Mouse (Mus musculus): ENCODE measurements around the gene Cdca3. TPM values are rescaled to one million over a fixed set of nuclear protein-coding genes. Genes with fewer than 3 reads are reported as not detected.
A peak's percentile ranks its signal among the peaks of the same experiment; 100 is the strongest.

Gene Cdca3
- polyA plus RNA-seq, 1 experiment from 2014 or later: 153 TPM

DNA sequence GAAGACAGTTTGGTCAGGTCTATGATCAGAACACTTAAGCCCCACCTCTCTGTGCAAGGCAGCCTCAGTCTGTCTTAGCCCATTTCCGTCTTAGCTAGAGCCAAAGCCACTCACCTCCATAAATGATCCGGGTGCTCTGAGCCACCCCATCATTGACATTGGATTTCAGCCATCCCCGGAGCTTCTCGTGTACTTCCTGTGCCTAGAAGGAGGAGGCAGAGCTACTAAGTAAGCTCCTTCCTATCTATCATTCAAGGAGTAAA is 18.0 kb upstream of the Cdca3 start:
- no peak overlapping the region for H3K9ac ChIP-seq (ENCODE audit: low read depth, low read length)
- H3K9me3 ChIP-seq (replicated peaks; ENCODE audit: control insufficient read depth, low read length): no peaks in the 10 kb centered on the region
- no peak overlapping the region for H3K4me2 ChIP-seq
- ATAC-seq (replicated peaks; ENCODE audit: insufficient number of reproducible peaks, low FRiP score, low TSS enrichment): no peak
- 81% methylated on average over 4 of the region's 4 CpGs for WGBS (ENCODE audit: insufficient replicate concordance)
- no peak overlapping the region for H3K4me3 ChIP-seq (ENCODE audit: low read depth, low read length)
- H3K27ac ChIP-seq (ENCODE audit: low read depth, low read length): no peak overlapping the region
- peaks cover 19% of the 10 kb centered on the region for H3K36me3 ChIP-seq (ENCODE audit: control insufficient read depth, insufficient read depth, low read length)
- H3K27me3 ChIP-seq (ENCODE audit: control insufficient read depth, insufficient read depth, low read length): no peaks in the 10 kb centered on the region
- peaks cover 37% of the 10 kb centered on the region for H3K4me1 ChIP-seq (ENCODE audit: control insufficient read depth, insufficient read depth, low read length)

DNA sequence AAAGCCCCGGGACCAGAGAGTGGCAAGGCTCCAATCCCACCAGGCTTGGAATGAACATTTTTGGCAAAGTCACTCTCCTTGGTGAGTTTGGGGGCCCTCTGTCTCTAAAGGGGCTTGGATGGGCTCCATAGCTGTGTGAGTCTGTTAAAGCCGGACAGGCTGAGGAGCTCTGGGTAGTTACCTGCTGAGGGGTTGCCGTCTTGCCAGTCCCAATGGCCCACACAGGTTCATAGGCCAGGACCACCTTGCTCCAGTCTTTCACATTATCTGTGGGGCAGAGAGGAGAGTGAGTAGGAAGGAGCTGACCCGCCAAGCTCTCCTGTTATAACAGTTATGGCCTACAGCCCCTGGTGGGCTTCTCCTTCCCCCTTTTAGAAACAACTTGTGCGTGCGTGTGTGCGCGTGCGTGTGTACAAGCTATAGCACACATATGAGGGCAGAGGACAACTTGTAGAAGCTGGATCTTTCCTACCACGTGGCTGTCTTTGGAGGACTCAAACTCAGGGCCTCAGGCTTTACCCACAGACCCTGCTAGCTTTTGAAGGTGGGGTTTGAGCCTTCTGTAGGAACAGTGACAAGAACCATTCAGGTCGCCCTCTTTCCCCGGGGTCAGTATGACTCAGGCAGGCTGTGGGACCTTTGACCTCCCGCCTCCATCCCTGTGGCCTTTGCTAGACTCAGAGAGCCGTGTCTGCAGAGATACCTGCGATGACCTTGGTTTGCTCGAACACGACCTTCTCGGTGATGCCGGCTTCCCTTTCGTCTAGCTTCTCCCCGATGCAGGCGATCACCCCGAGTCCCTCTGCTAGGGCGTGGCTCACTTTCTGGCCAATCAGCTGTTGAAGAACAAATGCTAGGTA is 17.4 kb upstream of the Cdca3 start:
- H3K9ac ChIP-seq (ENCODE audit: low read depth, low read length): peak overlapping the region; percentile 98
- no peak for ATAC-seq (replicated peaks; ENCODE audit: insufficient number of reproducible peaks, low FRiP score, low TSS enrichment)
- peak overlapping the region; percentile 90 for H3K4me3 ChIP-seq (ENCODE audit: low read depth, low read length)
- 79% methylated on average over 24 of the region's 24 CpGs for WGBS (ENCODE audit: insufficient replicate concordance)
- H3K4me1 ChIP-seq (ENCODE audit: control insufficient read depth, insufficient read depth, low read length): peaks cover 34% of the 10 kb centered on the region
- peaks cover 25% of the 10 kb centered on the region for H3K36me3 ChIP-seq (ENCODE audit: control insufficient read depth, insufficient read depth, low read length)
- H3K4me2 ChIP-seq: peak overlapping the region; percentile 90
- no peaks in the 10 kb centered on the region for H3K9me3 ChIP-seq (replicated peaks; ENCODE audit: control insufficient read depth, low read length)
- no peaks in the 10 kb centered on the region for H3K27me3 ChIP-seq (ENCODE audit: control insufficient read depth, insufficient read depth, low read length)
- H3K27ac ChIP-seq (ENCODE audit: low read depth, low read length): peak overlapping the region; percentile 98

DNA sequence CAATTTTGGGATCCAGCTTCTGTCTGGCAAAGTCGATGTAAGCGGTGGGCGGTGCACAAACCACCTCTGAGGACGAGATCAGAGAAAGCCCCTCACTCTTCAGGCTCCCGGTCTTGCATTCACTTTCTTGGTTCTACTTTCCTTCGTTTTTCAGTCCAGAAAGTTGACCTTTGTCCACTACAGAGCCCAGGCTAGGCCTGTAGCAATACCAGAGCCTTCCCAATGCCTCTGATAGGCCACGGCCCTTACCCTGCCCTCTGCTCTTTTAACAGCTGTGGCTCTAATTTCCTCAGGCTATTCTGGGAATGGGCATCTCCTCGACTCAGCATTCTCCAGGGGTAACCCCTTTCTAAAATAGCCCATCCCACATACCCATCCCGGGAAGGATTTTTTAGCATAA is 16.5 kb upstream of the Cdca3 start:
- Histone ChIP-seq H3K9me3 (replicated peaks; ENCODE audit: control insufficient read depth, low read length) (no peaks in the 10 kb centered on the region), H3K4me2 (peak overlapping the region; percentile 90), H3K27me3 (ENCODE audit: control insufficient read depth, insufficient read depth, low read length) (no peaks in the 10 kb centered on the region), H3K36me3 (ENCODE audit: control insufficient read depth, insufficient read depth, low read length) (peaks cover 32% of the 10 kb centered on the region), H3K4me1 (ENCODE audit: control insufficient read depth, insufficient read depth, low read length) (peaks cover 34% of the 10 kb centered on the region), H3K4me3 (ENCODE audit: low read depth, low read length) (peak overlapping the region; percentile 90), H3K9ac (ENCODE audit: low read depth, low read length) (peak overlapping the region; percentile 98), H3K27ac (ENCODE audit: low read depth, low read length) (peak overlapping the region; percentile 98)
- ATAC-seq (replicated peaks; ENCODE audit: insufficient number of reproducible peaks, low FRiP score, low TSS enrichment): no peak
- WGBS (ENCODE audit: insufficient replicate concordance): 16% methylated on average over 9 of the region's 9 CpGs

DNA sequence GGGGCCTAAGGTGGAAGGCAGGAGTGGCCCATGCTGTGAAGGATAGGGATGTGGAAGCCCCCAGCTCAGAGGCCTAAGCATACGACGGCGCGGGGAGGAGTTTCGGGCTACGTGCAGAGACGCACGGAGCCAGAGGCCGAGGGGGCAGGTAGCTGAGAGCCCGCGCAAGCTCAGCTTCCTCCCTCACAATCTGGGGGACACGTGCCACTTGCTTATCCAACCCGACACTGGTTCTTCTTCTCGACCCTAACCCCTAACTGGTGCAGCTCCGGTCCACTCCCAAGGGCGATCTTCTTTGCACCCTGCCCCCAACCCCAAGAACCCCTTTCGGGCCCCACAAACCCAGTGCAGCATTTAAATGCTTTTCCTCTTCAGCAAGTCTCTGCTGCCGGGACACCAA is 15.9 kb upstream of the Cdca3 start:
- ATAC-seq (replicated peaks; ENCODE audit: insufficient number of reproducible peaks, low FRiP score, low TSS enrichment): peak; percentile 68
- peak overlapping the region; percentile 90 for H3K4me2 ChIP-seq
- no peaks in the 10 kb centered on the region for H3K9me3 ChIP-seq (replicated peaks; ENCODE audit: control insufficient read depth, low read length)
- H3K9ac ChIP-seq (ENCODE audit: low read depth, low read length): peak overlapping the region; percentile 98
- H3K36me3 ChIP-seq (ENCODE audit: control insufficient read depth, insufficient read depth, low read length): peaks cover 32% of the 10 kb centered on the region
- H3K4me3 ChIP-seq (ENCODE audit: low read depth, low read length): peak overlapping the region; percentile 90
- peaks cover 28% of the 10 kb centered on the region for H3K4me1 ChIP-seq (ENCODE audit: control insufficient read depth, insufficient read depth, low read length)
- H3K27me3 ChIP-seq (ENCODE audit: control insufficient read depth, insufficient read depth, low read length): no peaks in the 10 kb centered on the region
- under 1% methylated on average over 18 of the region's 18 CpGs for WGBS (ENCODE audit: insufficient replicate concordance)
- H3K27ac ChIP-seq (ENCODE audit: low read depth, low read length): peak overlapping the region; percentile 98

DNA sequence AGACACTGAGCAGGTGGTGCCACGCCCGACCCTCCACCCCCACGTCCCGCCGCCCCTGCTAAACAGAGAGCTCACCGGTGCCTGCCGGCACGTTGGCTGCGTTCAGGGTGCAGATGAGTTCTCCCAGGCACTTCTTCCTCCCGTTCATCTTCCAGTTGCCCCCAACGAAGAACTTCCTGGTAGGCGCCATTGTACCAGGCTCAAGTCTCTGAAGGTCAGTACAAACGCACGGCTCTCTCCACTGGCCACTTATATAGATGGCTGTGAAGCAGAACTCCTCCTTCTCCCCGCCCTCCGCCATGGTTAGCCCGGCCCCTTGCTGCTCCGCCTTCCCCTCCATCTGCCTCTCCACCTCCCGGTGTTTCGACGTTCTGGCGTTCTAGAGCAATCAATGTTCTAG is 15.4 kb upstream of the Cdca3 start, which contains the start of gene Tpi1:
Tpi1 (minus strand) TSS at position 364 of the 400 bp plus-strand sequence.
- Histone ChIP-seq H3K4me2 (peak within 1 kb of the TSS; percentile 90), H3K27me3 (ENCODE audit: control insufficient read depth, insufficient read depth, low read length) (no peaks in the 10 kb centered on the region), H3K36me3 (ENCODE audit: control insufficient read depth, insufficient read depth, low read length) (peaks cover 35% of the 10 kb centered on the region), H3K9me3 (replicated peaks; ENCODE audit: control insufficient read depth, low read length) (no peaks in the 10 kb centered on the region), H3K9ac (ENCODE audit: low read depth, low read length) (peak within 1 kb of the TSS; percentile 98), H3K4me1 (ENCODE audit: control insufficient read depth, insufficient read depth, low read length) (peaks cover 28% of the 10 kb centered on the region), H3K4me3 (ENCODE audit: low read depth, low read length) (peak within 1 kb of the TSS; percentile 90), H3K27ac (ENCODE audit: low read depth, low read length) (peak within 1 kb of the TSS; percentile 98)
- ATAC-seq (replicated peaks; ENCODE audit: insufficient number of reproducible peaks, low FRiP score, low TSS enrichment): peak; percentile 83
- WGBS (ENCODE audit: insufficient replicate concordance): 0% methylated on average over 22 of the region's 22 CpGs

DNA sequence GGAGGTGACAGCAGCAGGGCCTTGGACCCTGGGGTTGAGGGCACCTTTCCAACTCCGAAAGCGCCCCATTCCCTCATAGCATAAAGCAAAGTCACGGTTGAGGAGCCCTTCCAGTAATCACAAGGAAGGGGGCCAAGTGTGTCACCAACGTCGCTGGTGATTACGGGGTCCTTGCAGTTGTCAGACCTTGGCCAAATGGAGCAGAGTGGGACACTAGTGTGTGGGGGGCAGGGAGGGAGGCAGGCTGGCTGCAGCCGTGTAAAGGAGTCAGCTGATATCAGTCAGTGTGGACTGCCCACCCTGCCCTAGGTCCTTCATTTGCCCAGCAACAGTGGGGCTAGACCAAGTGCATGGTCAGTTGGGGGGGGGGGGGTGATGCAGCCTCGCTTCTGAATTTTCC is 14.9 kb upstream of the Cdca3 start:
- Histone ChIP-seq H3K9me3 (replicated peaks; ENCODE audit: control insufficient read depth, low read length) (no peaks in the 10 kb centered on the region), H3K27me3 (ENCODE audit: control insufficient read depth, insufficient read depth, low read length) (no peaks in the 10 kb centered on the region), H3K9ac (ENCODE audit: low read depth, low read length) (no peak overlapping the region; the same call in 1 of the 2 replicates), H3K4me2 (peak overlapping the region; percentile 90), H3K4me3 (ENCODE audit: low read depth, low read length) (peak overlapping the region; percentile 90), H3K36me3 (ENCODE audit: control insufficient read depth, insufficient read depth, low read length) (peaks cover 40% of the 10 kb centered on the region), H3K27ac (ENCODE audit: low read depth, low read length) (no peak overlapping the region), H3K4me1 (ENCODE audit: control insufficient read depth, insufficient read depth, low read length) (peaks cover 28% of the 10 kb centered on the region)
- ATAC-seq (replicated peaks; ENCODE audit: insufficient number of reproducible peaks, low FRiP score, low TSS enrichment): 0 out of 2 replicates have a peak, but pooled peaks have one; percentile 16
- WGBS (ENCODE audit: insufficient replicate concordance): 25% methylated on average over 8 of the region's 8 CpGs

DNA sequence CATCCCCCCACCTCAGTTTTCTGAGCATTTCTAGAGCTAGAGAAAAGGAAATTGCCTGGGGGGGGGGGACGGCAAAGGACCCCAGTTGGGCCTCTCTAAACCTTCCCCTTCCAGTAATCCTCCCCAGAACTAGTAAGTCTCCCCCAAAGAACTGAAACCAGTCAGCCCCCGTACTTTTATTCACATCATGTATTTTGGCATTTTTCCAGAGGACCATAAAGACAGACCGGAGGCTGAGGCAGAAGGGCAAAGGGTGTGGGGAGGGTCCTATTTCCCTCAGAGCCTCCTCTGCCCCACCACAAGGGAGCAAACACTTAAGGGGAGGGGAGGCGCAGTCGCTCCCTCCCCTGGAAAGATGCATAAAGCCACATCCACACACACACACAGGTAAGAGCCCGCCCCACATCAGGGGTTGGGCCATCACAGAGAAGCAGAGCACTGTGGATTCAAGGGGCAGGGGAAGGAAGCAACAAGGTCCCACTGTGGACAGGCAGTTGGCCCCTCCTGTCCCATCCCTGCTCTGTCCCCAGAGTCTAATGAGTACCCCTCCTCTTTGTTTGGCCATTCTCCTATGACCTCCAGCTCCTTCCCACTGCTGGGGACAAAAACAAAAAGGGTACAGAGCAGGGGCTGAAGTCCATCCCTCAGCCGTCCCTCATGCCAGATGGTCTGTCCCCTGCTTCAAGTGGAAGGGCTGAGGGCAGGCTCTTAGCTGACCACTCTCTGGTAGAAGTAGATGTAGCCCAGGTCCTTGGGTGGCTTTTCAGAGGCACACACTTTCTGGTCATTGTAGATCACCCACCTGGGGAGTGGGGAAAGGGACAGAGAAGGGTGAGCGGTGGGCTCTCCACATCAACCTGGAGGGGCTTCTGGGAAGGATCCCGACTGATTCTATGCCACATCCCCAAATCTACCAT is 14.2 kb upstream of the Cdca3 start:
- H3K9ac ChIP-seq (ENCODE audit: low read depth, low read length): 0 out of 2 replicates have a peak overlapping the region, but pooled peaks have one; percentile 3

DNA sequence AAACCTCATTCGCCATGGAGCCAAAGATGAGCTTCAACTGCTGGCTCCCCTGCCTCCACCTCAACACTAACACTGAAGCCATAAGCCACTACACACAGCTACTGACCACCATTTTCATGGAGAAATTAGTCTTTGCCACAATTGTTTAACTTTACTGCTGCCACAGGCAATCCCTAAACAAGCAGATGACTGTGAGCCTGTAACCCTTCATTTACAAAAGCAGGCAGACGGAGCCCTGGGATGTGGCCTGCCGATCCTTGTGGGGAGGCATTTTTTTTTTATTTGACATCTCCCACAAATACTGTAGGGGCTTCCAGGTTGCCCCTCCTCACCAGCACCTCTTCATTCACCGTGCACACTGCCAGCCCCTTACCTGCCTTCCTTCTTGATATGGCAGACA is 12.7 kb upstream of the Cdca3 start:
- peaks cover 51% of the 10 kb centered on the region for H3K36me3 ChIP-seq (ENCODE audit: control insufficient read depth, insufficient read depth, low read length)
- WGBS (ENCODE audit: insufficient replicate concordance): 92% methylated on average over 4 of the region's 4 CpGs
- H3K27me3 ChIP-seq (ENCODE audit: control insufficient read depth, insufficient read depth, low read length): no peaks in the 10 kb centered on the region
- H3K9ac ChIP-seq (ENCODE audit: low read depth, low read length): no peak overlapping the region
- no peak overlapping the region for H3K4me2 ChIP-seq
- H3K4me3 ChIP-seq (ENCODE audit: low read depth, low read length): no peak overlapping the region
- H3K9me3 ChIP-seq (replicated peaks; ENCODE audit: control insufficient read depth, low read length): no peaks in the 10 kb centered on the region
- H3K4me1 ChIP-seq (ENCODE audit: control insufficient read depth, insufficient read depth, low read length): peaks cover 19% of the 10 kb centered on the region
- H3K27ac ChIP-seq (ENCODE audit: low read depth, low read length): no peak overlapping the region
- no peak for ATAC-seq (replicated peaks; ENCODE audit: insufficient number of reproducible peaks, low FRiP score, low TSS enrichment)

More for the DNA sequence above, 14.2 kb upstream of the Cdca3 start:
- Histone ChIP-seq H3K4me1 (ENCODE audit: control insufficient read depth, insufficient read depth, low read length) (peaks cover 22% of the 10 kb centered on the region), H3K27me3 (ENCODE audit: control insufficient read depth, insufficient read depth, low read length) (no peaks in the 10 kb centered on the region), H3K36me3 (ENCODE audit: control insufficient read depth, insufficient read depth, low read length) (peaks cover 45% of the 10 kb centered on the region), H3K9me3 (replicated peaks; ENCODE audit: control insufficient read depth, low read length) (no peaks in the 10 kb centered on the region), H3K4me3 (ENCODE audit: low read depth, low read length) (no peak overlapping the region), H3K27ac (ENCODE audit: low read depth, low read length) (no peak overlapping the region), H3K4me2 (no peak overlapping the region)
- no peak for ATAC-seq (replicated peaks; ENCODE audit: insufficient number of reproducible peaks, low FRiP score, low TSS enrichment)
- 79% methylated on average over 9 of the region's 9 CpGs for whole genome bisulfite sequencing (ENCODE audit: insufficient replicate concordance)
